Mouse (Mus musculus) megakaryocyte, adult 5-6 weeks (primary cell): ENCODE measurements at regions not wholly inside any gene's neighbourhood (a gene's known extent, or its start where the extent isn't known, plus 50 kb on each side); places are given as distances from the start of the nearest gene placed in this dataset.

ENCODE experiments used
- ATAC-seq: 2 replicates; pipeline ENCODE4 v1.8.0; 2016; ENCODE audit warnings: mild to moderate bottlenecking, inconsistent platforms; ENCODE audit not compliant: poor library complexity, severe bottlenecking

DNA sequence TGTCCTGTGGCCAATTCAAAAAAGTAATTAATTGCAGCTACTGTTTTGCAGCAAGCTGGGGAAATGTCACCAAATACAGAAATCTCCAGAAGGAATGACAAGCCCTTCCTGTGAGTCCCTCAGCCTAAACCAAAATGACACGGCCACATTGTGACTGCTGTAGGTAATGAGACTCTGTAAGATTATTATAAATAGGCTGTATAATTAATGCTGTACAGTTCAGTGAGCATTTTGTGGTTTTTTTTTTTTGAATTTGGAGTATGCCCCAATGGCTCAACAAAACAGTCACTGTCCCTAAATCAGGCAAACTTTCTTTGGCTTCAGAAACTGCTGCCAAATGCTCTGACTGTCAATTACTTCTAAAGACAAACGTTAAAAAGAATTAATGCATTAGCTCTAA is 615.9 kb upstream of the Sema6d start:
- no peak for ATAC-seq

DNA sequence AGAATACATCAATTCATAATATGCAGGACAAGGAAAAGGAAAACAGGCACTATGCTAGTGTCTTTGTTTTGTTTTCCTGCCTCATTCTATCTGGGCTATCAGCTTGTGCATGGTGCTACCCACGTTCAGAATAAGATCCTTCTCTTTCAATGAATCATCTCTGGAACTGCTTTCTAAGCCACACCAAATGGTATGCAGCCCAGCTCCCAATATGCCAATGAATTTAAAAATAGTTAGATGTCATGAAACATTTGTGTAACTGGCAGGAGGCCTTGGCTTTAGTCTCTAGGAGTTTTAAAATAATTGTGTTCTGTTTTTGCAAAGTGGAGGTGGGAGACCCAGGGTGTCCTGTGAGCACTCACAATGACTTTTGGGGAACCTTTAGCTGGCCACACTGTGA is 603.1 kb upstream of the Sema6d start:
- ATAC-seq, result no peak

- ATAC-seq, result no peak
Measured at GRCm38 (mm10) chr2:123506162-123506561, 583.6 kb upstream of the Sema6d start.

GRCm38 (mm10) chr2:123507095-123507494 is 582.7 kb upstream of the Sema6d start:
- ATAC-seq, result no peak

DNA sequence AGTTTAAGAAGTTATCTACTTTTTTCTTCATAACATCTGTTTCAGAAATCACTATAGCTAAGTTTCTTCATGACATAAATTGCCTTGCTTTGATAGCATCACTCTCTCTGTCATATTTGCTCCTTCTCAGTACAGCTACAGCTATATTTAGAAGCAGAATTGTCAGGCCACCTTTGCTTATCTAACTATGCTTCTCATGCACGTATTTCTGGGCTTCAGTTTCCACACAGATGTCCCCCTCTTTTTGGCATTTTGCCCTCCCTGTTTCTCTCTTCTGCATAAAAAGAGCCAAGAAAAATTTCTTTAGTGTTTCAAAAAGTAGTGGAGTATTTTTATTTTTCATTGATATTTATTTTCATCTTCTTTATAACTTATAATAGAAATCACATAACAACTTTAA is 560.9 kb upstream of the Sema6d start:
- ATAC-seq, result no peak

GRCm38 (mm10) chr2:123532946-123533791 is 556.6 kb upstream of the Sema6d start:
- no peak for ATAC-seq

DNA sequence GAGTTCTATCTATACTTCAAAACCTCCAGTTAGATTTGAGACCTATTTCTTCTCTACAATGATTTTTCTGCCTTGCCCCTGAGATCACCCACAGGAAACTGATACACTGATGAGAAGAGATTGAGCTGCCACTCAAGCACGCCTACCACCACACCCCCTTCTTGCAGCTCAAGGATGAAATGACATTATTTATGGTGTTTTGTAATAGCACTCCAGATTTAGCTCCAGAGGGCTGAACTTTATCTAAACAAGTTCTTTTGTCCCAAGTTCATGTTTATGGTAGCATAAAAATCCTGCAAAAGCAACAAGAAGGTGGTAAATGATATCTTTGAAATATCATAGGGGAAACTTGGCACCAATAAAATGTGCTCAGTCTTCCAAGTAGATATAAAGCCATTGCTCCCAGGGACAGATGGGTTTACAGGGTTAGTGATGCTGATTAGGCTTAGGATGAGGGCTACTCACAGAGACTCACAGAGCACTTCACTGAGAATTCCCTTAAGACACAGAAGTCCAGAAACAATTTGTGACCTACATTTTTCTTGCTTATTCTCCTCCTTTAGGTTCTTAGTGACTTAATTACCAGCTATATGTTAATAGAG is 538.4 kb upstream of the Sema6d start:
- ATAC-seq, result no peak

DNA sequence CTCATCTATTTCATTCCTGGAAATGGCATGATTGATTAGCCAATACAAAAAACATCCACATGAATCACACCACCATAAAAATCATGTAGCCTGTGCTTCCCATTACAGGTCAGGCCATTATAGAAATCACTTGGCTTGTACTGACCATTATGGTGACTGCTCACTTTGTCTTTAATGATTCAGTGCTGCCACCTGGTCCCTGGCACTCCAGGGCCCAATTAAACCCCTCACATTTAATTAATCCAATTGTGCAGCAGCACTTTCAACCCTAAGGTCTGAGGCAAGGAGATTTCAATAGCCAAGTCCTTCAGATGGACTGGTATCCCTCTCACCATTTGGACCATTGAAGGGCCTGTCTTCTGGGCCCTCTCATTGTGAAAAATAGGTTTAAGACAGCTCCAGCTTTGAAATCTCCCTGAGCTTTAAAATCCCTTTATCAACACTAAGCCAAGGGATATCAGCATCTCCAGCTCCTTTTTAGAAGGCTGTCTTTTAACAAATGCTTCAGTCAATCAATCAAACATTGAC is 531.6 kb upstream of the Sema6d start:
- ATAC-seq, result no peak
